Mouse (Mus musculus): ENCODE results near the gene Gnai3.

DNA sequence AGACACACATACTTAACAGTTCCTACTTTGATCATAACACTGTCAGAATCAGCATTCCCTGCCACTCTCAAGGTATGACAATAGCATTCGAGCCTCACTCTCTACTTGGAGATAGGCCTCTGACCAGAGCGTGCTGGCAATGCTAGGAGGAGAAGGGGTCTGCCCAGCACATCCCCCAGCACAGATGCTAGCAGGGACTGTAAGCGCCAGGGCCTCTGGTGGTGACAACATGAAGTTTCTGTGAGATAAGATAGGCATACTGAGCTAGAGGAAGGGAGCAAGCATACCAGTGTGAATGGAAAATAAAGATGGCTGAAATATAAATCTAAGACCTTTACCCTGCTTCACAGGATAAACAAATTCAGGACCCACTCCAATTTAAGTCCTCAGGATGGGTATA lies 40.7 kb downstream of the Gnai3 start:
- TF ChIP-seq CTCF (IDR thresholded peaks at IDR 0.05; ENCODE audit: low read depth, low read length) (no peak), POLR2A (IDR thresholded peaks at IDR 0.05; ENCODE audit: extremely low read depth, insufficient read depth, low read length) (no peak)
